Mouse (Mus musculus): ENCODE results near the gene Ppard.
"Not testable (repeated sequence)": the region's sequence is repeated elsewhere in the genome, so short reads cannot be mapped to it uniquely, and the experiment has no call there.

Gene Ppard

DNA sequence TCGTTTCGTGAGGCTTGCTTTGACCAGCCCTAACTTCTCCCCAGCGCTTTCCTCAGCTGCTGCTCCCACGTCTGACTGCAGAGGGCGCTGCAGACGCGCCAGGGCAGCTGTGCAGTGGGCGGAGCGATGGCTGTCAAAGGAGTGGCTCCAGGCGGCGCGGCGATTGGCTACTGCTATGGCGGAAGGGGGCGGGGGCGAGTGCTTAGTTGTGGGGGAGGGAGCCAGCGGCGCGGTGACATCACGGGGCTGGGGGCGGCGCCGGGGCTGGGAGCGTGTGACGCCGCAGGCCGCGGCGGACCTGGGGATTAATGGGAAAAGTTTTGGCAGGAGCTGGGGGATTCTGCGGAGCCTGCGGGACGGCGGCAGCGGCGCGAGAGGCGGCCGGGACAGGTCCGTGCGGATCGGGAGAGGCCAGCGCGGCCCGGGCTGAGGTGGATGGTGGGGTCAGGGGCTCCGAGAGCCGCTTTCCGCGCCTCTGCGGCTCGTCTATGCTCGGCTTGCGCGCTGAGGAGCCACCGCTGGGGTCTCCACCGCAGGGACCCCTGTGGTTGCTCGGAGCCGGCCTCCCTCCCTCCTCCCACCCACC is at the start of gene Ppard:
TSS of gene Ppard (plus strand) at position 226 of the 586 bp plus-strand sequence.
- in situ Hi-C loops (cut with MboI, MseI): no loop called here

DNA sequence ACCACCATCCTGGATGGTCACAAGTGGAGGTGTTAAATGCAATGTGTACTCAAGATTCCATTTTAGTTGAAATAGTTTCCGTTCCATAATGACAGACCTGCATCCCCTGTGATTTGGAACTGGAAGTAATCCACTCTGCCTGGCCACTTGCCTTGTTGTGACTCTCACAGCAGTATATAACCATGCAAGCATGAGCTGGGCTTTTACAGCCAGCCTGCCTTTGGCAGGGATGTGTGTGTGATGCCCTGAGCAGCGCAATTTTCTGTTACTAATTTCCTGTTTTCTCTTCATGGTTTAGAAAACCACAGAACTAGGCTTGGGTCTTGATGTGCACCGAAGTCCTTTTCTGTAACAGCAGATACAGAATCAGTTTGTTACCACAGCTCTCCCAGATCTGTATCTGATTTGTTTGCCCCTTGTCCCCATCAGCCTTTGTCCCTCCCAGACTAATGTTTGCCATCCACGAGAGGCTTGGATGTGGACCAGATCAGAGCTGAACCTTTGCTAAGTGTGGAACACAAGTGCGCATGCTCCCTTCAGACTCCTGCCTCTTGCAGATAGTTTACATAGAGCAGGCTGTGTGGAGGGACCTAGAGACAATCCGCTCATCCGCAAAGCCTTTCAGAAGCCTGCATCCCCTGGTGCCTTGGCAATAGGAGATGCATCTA is 47.4 kb upstream of the Ppard start:
- in situ Hi-C loops (cut with MboI, MseI): no loop called here

DNA sequence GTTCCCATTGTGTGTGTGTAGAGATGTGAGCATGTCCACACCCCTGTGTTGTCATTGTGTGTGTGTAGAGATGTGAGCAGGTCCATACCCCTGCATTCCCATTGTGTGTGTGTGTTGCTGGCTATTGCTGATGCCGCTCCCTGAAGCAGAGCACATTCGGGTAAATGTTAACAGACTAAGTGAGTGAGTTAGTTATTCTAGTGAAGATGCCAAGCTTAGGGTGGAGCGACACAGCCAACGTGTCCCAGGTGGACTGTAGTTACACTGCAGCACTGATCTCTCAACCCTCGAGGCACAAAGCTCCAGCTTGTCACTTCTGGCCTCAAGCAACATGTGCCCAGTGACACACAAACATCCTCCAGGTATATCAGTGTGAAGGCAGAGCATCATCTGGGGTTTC is 44.2 kb upstream of the Ppard start:
- in situ Hi-C loops (cut with MboI, MseI): no loop called here

DNA sequence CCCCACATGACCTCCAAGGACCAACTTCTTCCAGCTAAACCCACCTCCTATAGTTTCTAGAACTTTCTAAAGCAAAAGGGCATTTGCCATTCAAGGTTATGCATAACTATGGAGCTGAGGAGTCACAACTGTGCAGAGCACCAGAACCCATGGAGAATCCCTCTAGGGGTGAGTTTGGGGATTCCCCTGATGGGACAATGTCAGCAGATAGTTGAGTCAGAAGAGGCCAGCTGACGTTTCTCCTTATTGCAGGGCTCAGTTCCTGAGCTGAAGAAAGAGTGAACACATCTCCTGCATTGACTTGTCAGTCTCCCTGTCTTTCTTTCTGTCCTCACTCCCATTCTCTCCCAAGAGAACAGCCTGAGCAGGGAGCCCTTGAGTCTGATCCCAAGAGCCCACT is 39.7 kb upstream of the Ppard start:
- in situ Hi-C loops (cut with MboI, MseI): no loop called here

DNA sequence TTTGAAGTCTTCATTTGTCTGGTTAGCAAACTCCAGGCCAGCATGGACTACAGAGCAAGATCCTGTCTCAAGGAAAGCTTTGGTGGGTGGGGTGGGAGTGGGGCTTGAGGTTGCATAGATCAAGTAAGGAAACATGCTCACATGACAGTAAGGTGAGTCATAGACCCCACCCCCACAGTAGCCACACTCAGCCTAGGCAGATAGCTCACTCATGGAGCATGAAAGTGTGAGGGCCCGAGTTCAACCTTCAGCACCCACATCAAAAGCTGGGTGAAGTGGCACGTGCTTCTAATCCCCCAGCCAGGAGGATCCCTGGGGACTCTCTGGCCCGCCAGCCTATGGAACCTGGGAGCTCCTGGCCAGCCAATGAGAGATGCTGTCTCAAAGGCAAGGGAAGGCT is 38.9 kb upstream of the Ppard start:
- in situ Hi-C loops (cut with MboI, MseI): no loop called here

DNA sequence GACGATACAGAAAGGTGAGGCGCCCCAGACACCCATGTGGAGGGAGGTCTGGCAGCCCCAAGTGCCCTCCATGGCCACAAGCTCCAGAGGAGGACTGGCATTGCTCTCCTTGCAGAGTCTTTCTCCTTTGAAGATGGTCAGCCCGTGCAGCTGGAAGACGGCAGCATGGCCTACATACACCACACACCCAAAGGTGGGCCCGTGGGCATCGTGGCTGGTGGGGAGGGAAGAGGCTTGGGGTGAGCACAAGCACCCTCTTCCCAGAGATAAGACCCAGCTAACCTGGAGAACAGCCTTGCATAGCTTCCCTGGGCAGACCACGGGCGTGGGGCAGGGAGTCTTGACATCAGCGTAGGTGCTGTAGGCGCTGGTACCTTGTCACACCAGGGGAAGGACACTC is 37.5 kb upstream of the Ppard start:
- in situ Hi-C loops (cut with MboI, MseI): no loop called here

DNA sequence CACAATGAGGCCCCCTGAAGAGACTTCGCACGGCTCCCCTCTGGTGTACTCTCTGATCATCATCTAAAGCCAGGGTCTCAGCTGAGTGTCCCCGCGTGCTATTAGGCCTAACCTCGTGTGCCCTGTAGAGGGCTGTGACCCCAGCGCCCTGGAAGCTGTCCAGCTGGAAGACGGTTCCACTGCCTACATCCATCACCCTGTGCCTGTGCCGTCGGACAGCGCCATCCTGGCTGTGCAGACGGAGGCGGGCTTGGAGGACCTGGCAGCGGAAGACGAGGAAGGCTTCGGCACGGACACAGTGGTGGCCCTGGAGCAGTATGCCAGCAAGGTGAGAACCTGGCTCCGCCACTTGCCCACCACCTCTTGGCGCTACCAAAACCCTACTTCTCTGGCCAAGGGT is 34.9 kb upstream of the Ppard start:
- in situ Hi-C loops (cut with MboI, MseI): no loop called here

DNA sequence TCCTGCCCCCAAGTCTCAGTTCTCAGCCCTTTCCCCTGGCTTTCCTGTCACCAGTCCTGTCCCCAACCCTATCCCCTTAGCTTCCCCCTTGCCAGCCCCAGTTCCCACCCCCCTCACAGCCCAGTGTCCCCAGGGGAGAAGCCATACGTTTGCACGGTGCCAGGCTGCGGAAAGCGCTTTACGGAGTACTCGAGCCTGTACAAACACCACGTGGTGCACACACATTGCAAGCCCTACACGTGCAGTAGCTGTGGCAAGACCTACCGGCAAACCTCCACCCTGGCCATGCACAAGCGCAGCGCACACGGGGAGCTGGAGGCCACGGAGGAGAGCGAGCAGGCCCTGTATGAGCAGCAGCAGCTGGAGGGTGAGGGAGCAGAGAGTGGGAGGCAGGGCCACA is 30.5 kb upstream of the Ppard start:
- in situ Hi-C loops (cut with MboI, MseI): no loop called here

DNA sequence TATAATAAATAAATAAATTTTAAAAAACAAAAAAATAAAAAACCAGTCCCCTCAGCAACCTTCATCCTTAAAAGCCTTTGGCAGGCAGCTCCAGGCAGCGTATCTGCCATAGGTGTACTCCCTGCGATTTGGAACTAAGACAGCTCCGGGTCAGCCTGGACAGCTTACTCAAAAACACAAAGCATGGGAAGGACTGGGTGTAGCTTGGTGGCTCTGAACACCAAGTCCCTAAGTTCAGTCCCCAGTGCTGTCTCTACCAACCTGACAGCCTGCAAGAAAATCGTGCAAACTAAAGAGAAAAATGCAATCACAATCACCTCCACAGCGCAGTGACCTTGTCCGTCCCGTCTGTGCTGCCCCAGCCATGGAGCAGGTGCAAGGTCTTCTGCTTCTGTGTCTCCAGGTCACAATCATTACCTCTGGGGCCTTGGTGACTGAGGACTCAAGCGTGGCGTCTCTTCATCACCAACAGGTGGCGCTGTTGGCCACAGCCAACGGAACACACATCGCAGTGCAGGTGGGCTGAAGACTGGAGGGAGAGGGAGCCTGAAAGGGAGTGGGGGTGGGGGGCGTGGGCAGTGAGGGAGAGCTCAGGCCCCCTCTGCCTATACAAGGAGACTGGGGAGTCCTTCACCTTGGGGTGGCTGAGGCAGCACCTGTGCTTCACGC is 28.3 kb upstream of the Ppard start:
- in situ Hi-C loops (cut with MboI, MseI): no loop called here

DNA sequence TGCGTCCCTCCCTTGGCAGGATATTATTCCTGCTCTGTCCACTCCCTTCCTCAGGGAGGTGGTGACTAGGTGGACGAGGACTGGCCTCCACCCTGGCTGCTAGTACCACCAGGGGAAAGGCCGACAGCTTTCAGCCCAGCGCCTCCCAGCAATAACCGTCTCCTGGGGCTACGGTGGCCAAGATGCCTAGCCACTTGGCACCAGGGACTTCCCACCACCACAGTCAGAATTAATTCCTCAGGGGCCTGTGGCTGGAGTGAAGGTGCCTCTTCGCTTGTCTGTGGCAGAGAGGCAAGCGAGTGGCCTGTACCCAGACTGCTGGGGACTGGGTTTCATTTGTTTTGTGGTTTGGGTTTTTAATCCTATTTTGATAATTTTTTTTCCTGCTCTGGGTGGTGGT is 27.1 kb upstream of the Ppard start:
- in situ Hi-C loops (cut with MboI, MseI): no loop called here

DNA sequence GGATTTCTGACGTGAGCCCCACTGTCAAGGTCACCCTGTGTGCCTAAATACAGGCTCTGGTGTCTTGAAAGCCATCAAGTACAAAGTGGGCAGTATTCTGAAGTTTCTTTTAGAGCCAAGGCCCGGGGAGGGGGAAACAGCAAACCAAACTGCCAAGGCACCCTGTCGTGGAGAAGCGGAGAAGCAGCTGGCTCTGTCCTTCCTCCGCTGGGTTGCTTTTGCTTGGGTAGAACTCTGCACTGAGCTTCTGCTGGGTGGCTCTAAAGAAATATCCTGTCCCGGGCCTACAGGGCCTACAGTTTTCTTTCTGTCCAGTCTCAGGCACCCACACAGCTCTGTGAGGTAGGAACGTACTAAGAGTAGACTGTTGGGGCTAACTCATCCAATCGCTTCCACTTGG is 25.4 kb upstream of the Ppard start:
- in situ Hi-C loops (cut with MboI, MseI): no loop called here

DNA sequence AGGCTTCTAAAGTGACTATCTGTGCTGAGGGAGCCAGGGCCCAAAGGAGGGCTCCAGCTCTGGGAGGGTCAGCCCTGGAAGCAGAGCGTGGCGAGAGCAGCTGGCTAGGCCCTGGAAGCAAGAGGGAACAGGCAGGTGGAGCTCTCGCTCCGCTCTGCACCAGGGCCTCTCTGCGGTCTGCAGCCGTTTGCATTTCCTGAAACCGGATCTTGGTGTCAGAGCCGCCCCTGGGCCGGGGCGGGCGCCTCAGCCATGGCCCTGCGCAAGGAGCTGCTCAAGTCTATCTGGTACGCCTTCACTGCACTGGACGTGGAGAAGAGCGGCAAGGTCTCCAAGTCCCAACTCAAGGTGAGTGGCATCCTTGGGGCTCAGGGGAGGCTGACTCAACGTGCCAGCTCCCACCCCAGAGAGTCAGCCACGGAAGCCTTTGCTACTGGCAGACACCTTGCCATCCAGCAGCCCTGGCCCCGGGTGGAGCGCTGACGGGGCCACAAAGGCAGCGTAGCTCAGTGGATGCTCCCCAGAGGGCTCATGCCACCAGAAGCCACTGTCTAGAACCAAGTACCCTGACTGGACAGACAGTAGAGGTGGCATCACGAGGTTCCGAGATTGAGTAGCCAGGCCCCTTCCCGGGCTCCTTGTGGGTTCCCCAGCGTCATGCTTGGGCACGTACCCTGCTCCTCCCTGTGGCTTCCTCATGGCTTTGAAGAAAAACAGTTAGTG is 24.7 kb upstream of the Ppard start, which contains the start of gene Def6:
TSS of gene Def6 (plus strand) at position 188 of the 723 bp plus-strand sequence.
- in situ Hi-C loops (cut with MboI, MseI): no loop called here

DNA sequence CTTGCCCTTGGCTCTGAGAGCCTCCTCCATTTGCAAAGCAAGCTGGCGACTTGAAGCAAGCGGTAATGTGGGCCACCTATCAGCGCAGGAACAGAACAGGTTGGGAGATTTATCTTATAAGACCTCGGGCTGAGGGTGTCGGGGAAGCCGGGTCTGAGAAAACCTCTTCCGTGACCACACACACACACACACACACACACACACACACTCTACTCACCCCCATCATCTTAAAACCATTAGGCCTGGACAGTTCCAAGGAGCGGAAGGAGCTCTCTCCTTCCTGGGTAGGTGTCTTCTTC is 24.2 kb upstream of the Ppard start:
- in situ Hi-C loops (cut with MboI, MseI): no loop called here

DNA sequence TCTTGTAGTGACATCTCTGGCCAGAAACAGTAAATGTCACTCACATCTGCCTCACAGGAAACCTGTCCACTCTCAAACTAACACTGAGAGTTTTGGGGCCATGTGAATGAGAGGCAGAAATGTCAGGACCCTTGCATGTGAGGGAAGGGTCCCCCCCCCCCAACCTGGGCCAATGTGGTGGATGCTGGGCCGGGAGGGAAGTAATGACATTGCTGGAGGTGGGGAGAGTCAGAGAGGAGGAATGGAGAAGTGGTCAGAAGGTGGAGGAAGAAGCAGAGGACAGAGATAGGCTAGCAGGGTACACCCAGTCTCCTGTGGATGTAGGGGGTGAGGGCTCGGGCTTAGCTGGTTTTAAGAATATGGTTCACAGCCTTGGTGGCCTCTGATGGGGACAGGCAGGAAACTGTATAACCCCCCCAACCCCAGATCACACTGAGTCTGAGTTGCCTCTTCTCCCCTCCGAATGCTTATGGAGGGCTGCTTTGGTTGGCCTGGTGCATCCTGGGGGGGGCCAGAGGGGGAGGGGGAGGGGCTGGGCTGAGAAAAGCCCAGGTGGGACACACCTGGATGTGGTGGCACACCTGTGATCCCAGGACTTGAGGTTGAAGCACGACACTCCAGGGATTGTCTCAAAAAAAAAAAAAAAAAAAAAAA is 22.9 kb upstream of the Ppard start:
- in situ Hi-C loops (cut with MboI, MseI): loop anchor here (10.0 kb wide), 1 partner anchor 315 kb away; no protein-coding TSS in a partner anchor

DNA sequence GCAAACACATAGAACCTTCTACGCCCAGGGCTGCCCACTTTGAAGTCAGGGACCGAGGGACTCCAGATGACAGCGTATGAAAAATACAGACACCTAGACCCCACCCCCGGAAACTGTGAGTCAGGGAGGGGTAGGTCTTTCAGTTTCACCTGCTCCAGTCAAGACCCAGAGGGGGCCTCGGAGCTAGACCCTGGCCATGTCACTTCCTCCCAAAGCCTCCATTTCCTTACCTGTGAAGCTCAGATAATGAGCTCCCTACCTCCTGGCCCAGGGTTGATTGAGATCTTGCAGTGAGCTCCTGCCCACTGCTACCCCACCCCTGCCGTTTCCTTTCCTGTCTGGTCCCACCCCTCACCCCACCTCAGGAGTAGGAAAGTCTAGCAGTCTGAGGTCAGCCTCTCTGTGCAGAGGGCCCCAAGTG is 20.6 kb upstream of the Ppard start:
- in situ Hi-C loops (cut with MboI, MseI): loop anchor here (10.0 kb wide), 1 partner anchor 313 kb away; no protein-coding TSS in a partner anchor

DNA sequence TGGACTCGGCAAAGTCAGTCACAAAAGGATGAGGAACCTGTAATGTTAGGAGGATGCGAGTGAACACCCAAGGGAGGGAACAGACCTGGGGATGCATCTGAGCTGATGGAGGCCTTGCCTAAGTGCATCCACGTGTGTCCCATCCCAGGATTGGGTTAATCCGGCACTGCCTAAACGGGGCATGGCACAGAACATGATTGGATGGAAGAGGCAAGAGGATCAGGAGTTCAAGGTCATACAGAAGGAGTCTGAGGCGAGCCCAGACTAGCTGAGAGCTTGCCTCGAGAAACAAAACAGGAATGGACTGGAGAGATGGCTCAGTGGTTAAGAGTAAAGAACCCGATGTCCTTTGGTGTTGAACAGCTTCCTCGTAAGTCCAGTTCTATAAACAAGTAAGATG is 20.1 kb upstream of the Ppard start:
- in situ Hi-C loops (cut with MboI, MseI): loop anchor here (10.0 kb wide), 1 partner anchor 312 kb away; no protein-coding TSS in a partner anchor

DNA sequence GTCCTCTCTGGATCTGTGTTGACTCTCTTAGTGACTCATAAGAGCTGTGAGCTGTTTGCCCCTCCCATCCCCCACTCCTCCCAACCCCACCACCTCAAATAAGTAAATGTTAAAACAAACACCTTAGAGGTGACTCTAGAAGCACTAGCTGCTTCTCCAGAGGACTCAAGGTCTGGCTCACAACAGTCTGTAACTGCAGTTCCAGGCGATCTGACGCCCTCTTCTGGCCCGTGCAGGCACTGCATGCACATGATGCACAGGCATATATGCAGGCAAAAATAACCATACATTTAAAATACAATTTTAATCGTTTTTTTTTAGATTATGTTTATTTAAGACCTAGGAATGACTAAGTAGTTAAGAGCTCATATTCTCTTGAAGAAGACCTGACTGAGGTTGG is 19.3 kb upstream of the Ppard start:
- in situ Hi-C loops (cut with MboI, MseI): loop anchor here (10.0 kb wide), 1 partner anchor 312 kb away; no protein-coding TSS in a partner anchor

DNA sequence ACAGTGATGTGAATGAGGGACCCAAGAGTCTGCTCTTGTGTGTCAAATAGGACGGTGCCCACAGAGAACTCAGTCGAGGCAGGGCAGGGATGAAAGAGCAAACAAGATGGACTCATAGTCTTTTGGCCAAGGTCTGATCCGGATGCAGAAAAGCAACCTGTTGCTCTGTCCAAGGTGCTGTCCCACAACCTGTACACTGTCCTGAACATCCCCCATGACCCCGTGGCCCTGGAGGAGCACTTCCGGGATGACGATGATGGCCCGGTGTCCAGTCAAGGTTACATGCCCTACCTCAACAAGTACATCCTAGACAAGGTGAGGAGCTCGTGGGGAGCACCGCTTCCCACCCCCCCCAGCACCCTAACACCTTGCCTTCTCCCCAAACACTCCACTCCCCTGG is 15.7 kb upstream of the Ppard start:
- in situ Hi-C loops (cut with MboI, MseI): loop anchor here (10.0 kb wide), 1 partner anchor 308 kb away; no protein-coding TSS in a partner anchor

DNA sequence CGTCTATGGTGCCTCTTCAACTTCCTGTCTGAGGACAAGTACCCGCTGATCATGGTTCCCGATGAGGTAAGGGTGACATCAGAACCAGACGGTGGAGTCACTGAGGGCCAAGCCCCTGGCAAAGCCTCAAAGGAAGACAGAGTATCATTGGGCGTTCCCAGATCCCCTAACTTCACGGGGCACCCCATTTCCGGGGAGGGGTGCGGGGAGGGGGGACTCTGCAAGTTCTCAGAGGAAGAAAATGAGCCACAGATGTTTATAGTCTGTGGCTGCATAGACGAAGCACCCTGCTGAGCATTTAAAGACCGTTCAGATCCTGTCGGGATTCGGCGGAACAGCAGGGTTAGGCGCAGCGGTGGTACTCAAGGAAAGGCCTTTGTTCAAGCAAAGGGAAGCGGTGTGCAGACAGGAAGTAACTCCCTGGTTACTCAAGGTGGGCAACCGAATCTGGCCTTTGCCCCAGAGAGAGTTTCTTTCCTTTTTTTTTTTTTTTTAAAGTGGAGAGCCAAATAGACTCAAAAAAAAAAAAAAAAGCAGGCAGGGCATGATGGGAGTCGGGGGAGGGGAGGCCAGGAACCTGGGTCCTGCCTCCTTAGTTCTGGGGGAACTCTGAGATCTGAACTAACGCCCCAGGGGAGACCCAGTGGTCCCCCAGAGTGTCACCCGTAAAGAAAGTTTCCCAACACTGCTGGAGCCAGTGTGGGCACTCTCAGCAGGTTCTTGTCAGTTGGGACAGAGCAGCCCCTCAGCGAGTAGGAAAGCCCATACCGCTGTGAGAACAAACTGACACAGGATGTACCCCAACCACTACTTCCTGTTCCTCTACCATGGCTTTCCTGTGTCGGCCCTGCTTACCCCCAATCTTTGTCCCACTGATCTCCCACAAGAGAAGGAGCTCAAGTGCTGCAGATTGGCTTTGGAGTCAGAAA is 14.5 kb upstream of the Ppard start:
- in situ Hi-C loops (cut with MboI, MseI): loop anchor here (10.0 kb wide), 1 partner anchor 307 kb away; no protein-coding TSS in a partner anchor

DNA sequence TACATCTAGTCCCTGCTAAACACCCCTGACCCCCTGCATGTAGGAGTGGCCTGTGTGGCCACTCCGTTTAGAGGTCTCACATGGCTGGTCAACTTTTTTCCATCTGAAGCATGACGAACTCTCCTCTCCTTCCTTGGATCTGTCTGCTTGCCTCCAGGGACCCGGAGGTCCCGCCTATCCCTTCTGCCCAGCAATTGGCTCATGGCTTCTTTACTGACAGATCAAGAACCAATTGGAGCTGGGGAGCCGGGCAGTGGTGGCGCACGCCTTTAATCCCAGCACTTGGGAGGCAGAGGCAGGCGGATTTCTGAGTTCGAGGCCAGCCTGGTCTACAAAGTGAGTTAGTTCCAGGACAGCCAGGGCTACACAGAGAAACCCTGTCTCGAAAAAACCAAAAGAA is 10.0 kb upstream of the Ppard start:
- in situ Hi-C loops (cut with MboI, MseI): not testable (repeated sequence)

Measured in regulatory T cell (primary cell).